Mouse (Mus musculus) heart, embryonic 16.5 days (tissue): ENCODE measurements around the gene Zzef1. TPM values are rescaled to one million over a fixed set of nuclear protein-coding genes. Genes with fewer than 3 reads are reported as not detected.
"Not testable (repeated sequence)": the region's sequence is repeated elsewhere in the genome, so short reads cannot be mapped to it uniquely, and the experiment has no call there.

Source experiments
- ATAC-seq: fragments of 200-750 bp; cut with Nextera tagmentation; replicated peaks from 2 replicates; pipeline ENCODE4 v1.8.0; 2017; ENCODE audit warnings: moderate number of reproducible peaks; ENCODE audit not compliant: insufficient read depth, low FRiP score; ENCODE audit errors: extremely low read depth
- H3K27ac ChIP-seq: fragments of 300-500 bp; sonication (generic); 2 replicates; pipeline ENCODE4 v1.5.1; 2014; ENCODE audit warnings: mild to moderate bottlenecking, low read length, control low read depth, moderate library complexity
- H3K27me3 ChIP-seq: fragments of 300-500 bp; sonication (generic); 2 replicates; pipeline ENCODE4 v1.6.1; 2014; ENCODE audit warnings: low read length, mixed read lengths; ENCODE audit not compliant: control insufficient read depth, insufficient read depth
- H3K36me3 ChIP-seq: fragments of 300-500 bp; sonication (generic); 2 replicates; pipeline ENCODE4 v1.6.1; 2014; ENCODE audit not compliant: control insufficient read depth, insufficient read depth
- H3K4me1 ChIP-seq: fragments of 300-500 bp; sonication (generic); 2 replicates; pipeline ENCODE4 v1.6.1; 2014; ENCODE audit warnings: low read length, mixed read lengths; ENCODE audit not compliant: control insufficient read depth, insufficient read depth
- H3K4me2 ChIP-seq: fragments of 300-500 bp; sonication (generic); 2 replicates; pipeline ENCODE4 v1.6.1; 2014; ENCODE audit warnings: low read depth, mild to moderate bottlenecking, control low read depth, low read length
- H3K4me3 ChIP-seq: fragments of 300-500 bp; sonication (generic); 2 replicates; pipeline ENCODE4 v1.5.1; 2014; ENCODE audit warnings: mild to moderate bottlenecking, control low read depth, low read length
- H3K9ac ChIP-seq: fragments of 300-500 bp; sonication (generic); 2 replicates; pipeline ENCODE4 v1.6.1; 2014; ENCODE audit warnings: low read length, control low read depth
- H3K9me3 ChIP-seq: fragments of 300-500 bp; sonication (generic); replicated peaks from 2 replicates; pipeline ENCODE4 v1.6.1; 2016; ENCODE audit warnings: low read length; ENCODE audit not compliant: control insufficient read depth
- WGBS: fragments of 180-500 bp; shearing (Covaris S2); extraction: QIAGEN DNeasy Blood & Tissue Kit; methylation state at CpG from one replicate; pipeline ENCODE4 v1.1.7; 2014; 5-methylcytosine and 5-hydroxymethylcytosine counted together
- polyA plus RNA-seq: library from polyadenylated mRNA; unstranded; fragments of >200 nt; fragmentation: Nextera tagmentation; extraction: Ambion mirVana; gene quantifications from 2 replicates; pipeline ENCODE4 v1.2.1, GENCODE M21; 2015

Zzef1 gene
- polyA plus RNA-seq, 1 experiment from 2014 or later = 7.8 TPM

GRCm38 (mm10) chr11:72770816-72771215 is 25.2 kb upstream of the Zzef1 start:
- Histone ChIP-seq H3K4me3 (no peak overlapping the region), H3K36me3 (peaks cover 21% of the 10 kb centered on the region), H3K4me1 (no peaks in the 10 kb centered on the region), H3K9ac (no peak overlapping the region), H3K4me2 (no peak overlapping the region), H3K9me3 (no peaks in the 10 kb centered on the region; the same call in 1 of the 2 replicates), H3K27ac (no peak overlapping the region), H3K27me3 (no peaks in the 10 kb centered on the region)
- WGBS = 81% methylated on average over 5 of the region's 5 CpGs
- no peak for ATAC-seq

DNA sequence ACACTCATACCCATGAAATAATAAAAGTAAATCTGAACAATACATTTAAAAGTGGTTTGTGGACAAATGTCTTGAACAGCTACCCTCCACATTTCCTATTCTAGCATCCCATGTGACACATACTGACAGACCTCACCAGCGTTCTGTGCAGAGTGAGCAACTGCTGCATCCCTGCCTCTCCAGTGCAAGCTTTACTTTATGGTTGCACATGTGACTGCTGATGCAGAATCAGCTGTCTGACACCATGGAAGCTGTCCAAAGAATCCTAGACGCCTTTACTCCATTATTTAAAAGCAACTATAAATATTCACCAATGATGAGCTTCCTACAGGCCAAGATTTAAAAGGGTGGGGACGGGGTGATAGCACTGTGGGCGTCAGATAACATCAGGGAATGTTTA is 24.6 kb upstream of the Zzef1 start:
- H3K9me3 ChIP-seq = peaks cover 3% of the 10 kb centered on the region; the same call in 1 of the 2 replicates
- no peak overlapping the region for H3K4me3 ChIP-seq
- ATAC-seq = no peak

DNA sequence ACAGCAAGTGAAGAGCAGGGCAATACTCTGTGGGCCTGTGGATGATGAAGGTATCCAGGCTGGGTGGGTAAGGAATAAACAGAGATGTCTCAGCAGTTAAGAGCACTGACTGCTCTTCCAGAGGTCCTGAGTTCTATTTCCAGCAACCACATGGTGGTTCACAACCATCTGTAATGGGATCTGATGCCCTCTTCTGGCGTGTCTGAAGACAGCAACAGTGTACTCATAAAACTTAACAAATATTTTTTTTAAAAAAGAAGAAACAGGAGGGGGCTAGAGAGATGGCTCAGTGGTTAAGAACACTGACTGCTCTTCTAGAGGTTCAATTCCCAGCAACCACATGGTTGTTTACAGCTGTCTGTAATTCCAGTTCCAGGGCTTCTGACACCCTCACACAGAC is 23.4 kb upstream of the Zzef1 start:
- WGBS = 33% methylated on average over 1 of the region's 1 CpGs
- not testable (repeated sequence) for H3K27ac ChIP-seq, H3K4me2 ChIP-seq, H3K4me3 ChIP-seq, H3K9me3 ChIP-seq, ATAC-seq, H3K27me3 ChIP-seq, H3K9ac ChIP-seq, H3K4me1 ChIP-seq
- H3K36me3 ChIP-seq = peaks cover 19% of the 10 kb centered on the region

More for the DNA sequence above, 24.6 kb upstream of the Zzef1 start:
- 45% methylated on average over 4 of the region's 4 CpGs for WGBS
- no peak overlapping the region for H3K4me2 ChIP-seq
- no peak overlapping the region for H3K27ac ChIP-seq
- H3K36me3 ChIP-seq = peaks cover 23% of the 10 kb centered on the region
- no peaks in the 10 kb centered on the region for H3K27me3 ChIP-seq
- no peaks in the 10 kb centered on the region for H3K4me1 ChIP-seq
- H3K9ac ChIP-seq = no peak overlapping the region

- Histone ChIP-seq H3K27me3 (no peaks in the 10 kb centered on the region), H3K4me3 (no peak overlapping the region), H3K9me3 (peaks cover 3% of the 10 kb centered on the region; the same call in 1 of the 2 replicates), H3K4me2 (no peak overlapping the region), H3K36me3 (0 out of 2 replicates have a peak, but pooled peaks cover 2% of the 10 kb centered on the region), H3K9ac (no peak overlapping the region), H3K4me1 (no peaks in the 10 kb centered on the region), H3K27ac (no peak overlapping the region)
- ATAC-seq = no peak
Measured at GRCm38 (mm10) chr11:72778957-72779356, 17.1 kb upstream of the Zzef1 start.

GRCm38 (mm10) chr11:72782103-72782502 is 13.9 kb upstream of the Zzef1 start:
- Histone ChIP-seq H3K4me3 (no peak overlapping the region), H3K4me1 (no peaks in the 10 kb centered on the region), H3K27me3 (no peaks in the 10 kb centered on the region), H3K9me3 (no peaks in the 10 kb centered on the region), H3K36me3 (no peaks in the 10 kb centered on the region), H3K9ac (no peak overlapping the region), H3K27ac (no peak overlapping the region), H3K4me2 (no peak overlapping the region)
- WGBS = 50% methylated on average over 2 of the region's 2 CpGs
- no peak for ATAC-seq

DNA sequence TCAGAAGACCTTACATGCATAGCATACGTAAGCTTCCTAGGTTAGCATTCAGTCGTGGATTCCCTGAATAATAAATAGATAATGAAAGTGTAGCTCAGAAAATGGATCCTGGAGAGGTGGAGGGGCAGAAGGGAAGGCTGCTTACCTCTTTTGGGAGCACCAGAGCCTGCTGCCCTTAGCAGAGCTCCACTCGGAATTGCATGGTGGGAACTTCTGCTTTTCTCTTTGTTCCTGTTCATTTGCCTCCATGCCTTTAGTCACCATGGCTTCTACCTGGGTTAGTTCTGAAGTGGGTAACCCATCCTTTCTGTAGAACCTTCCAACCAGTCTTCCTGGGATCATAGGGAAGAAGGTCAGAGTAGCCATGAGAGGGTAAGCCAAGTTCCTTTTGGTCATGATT is 13.5 kb upstream of the Zzef1 start:
- H3K9ac ChIP-seq = no peak overlapping the region
- H3K9me3 ChIP-seq = no peaks in the 10 kb centered on the region
- 83% methylated on average over 3 of the region's 3 CpGs for WGBS
- H3K4me2 ChIP-seq = no peak overlapping the region
- no peak for ATAC-seq
- H3K4me1 ChIP-seq = no peaks in the 10 kb centered on the region
- H3K4me3 ChIP-seq = no peak overlapping the region
- H3K36me3 ChIP-seq = no peaks in the 10 kb centered on the region
- no peaks in the 10 kb centered on the region for H3K27me3 ChIP-seq
- H3K27ac ChIP-seq = no peak overlapping the region

DNA sequence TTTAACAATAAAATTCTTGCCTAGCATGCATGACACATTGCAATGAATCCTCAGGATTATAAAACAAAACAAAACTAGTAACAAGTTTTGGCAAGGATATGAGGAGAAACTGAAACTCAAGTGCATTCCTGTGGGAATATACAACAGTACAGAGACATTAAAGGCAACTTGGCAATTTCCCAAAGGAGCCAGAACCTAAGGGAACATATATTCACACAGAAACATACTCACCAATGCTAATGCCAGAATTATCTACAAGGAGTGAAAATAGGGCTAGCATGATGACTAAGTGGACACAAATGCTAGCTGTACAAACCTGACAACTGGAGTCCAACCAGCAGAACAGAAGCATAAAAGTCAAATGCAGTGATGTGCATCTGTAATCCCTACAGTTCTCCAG is 4.0 kb upstream of the Zzef1 start:
- H3K9ac ChIP-seq = no peak overlapping the region
- ATAC-seq = no peak
- H3K36me3 ChIP-seq = no peaks in the 10 kb centered on the region
- no peaks in the 10 kb centered on the region for H3K9me3 ChIP-seq
- peaks cover 7% of the 10 kb centered on the region for H3K4me1 ChIP-seq
- H3K27me3 ChIP-seq = no peaks in the 10 kb centered on the region
- no peak overlapping the region for H3K27ac ChIP-seq
- no peak overlapping the region for H3K4me3 ChIP-seq
- H3K4me2 ChIP-seq = no peak overlapping the region

GRCm38 (mm10) chr11:72795149-72795454 is 924 bp upstream of the Zzef1 start:
- peak overlapping the region; percentile 89 for H3K4me2 ChIP-seq
- H3K4me1 ChIP-seq = peaks cover 9% of the 10 kb centered on the region
- H3K36me3 ChIP-seq = no peaks in the 10 kb centered on the region
- peak overlapping the region; percentile 98 for H3K4me3 ChIP-seq
- H3K9me3 ChIP-seq = no peaks in the 10 kb centered on the region
- no peaks in the 10 kb centered on the region for H3K27me3 ChIP-seq
- peak; percentile 21 for ATAC-seq
- 14% methylated on average over 14 of the region's 14 CpGs for WGBS
- peak overlapping the region; percentile 97 for H3K9ac ChIP-seq
- H3K27ac ChIP-seq = peak overlapping the region; percentile 79

- peak overlapping the region; percentile 98 for H3K4me3 ChIP-seq
- peak overlapping the region; percentile 95 for H3K4me2 ChIP-seq
- ATAC-seq = peak; percentile 35
- no peaks in the 10 kb centered on the region for H3K27me3 ChIP-seq
- peak overlapping the region; percentile 97 for H3K9ac ChIP-seq
- under 1% methylated on average over 41 of the region's 42 CpGs for WGBS
- H3K36me3 ChIP-seq = no peaks in the 10 kb centered on the region
- H3K4me1 ChIP-seq = peaks cover 9% of the 10 kb centered on the region
- H3K9me3 ChIP-seq = no peaks in the 10 kb centered on the region
- peak overlapping the region; percentile 75 for H3K27ac ChIP-seq
Measured at GRCm38 (mm10) chr11:72796296-72796687, 266 bp downstream of the Zzef1 start.
